Mouse (Mus musculus) liver, embryonic 14.5 days (tissue): ENCODE data around the gene Gng7. TPM values are rescaled to one million over a fixed set of nuclear protein-coding genes. Genes with fewer than 3 reads are reported as not detected.

Source experiments
- ATAC-seq: fragments of 200-750 bp; cut with Nextera tagmentation; 2 replicates; pipeline ENCODE4 v1.8.0; 2017; ENCODE audit warnings: moderate number of reproducible peaks, mild to moderate bottlenecking, moderate library complexity; ENCODE audit not compliant: insufficient read depth
- DNase-seq, 3 experiments: peaks; one replicate each; pipeline ENCODE4 v3.0.0-alpha.2; 2012 to 2013; ENCODE audit warnings: low read depth in 3 of 3, low spot score in 3 of 3
- H3K27ac ChIP-seq: fragments of 300-500 bp; sonication (generic); 2 replicates; pipeline ENCODE4 v1.5.1; 2014; ENCODE audit warnings: moderate library complexity, mild to moderate bottlenecking, control low read depth, inconsistent platforms
- H3K27me3 ChIP-seq: fragments of 300-500 bp; sonication (generic); 2 replicates; pipeline ENCODE4 v1.6.1; 2014; ENCODE audit warnings: mild to moderate bottlenecking, low read length, moderate library complexity; ENCODE audit not compliant: control insufficient read depth, insufficient read depth
- H3K36me3 ChIP-seq: fragments of 300-500 bp; sonication (generic); replicated peaks from 2 replicates; pipeline ENCODE4 v1.6.1; 2014; ENCODE audit warnings: low read depth; ENCODE audit not compliant: control insufficient read depth, insufficient read depth
- H3K4me1 ChIP-seq, 2 experiments: fragments of 200-500 bp in 1 of 2; fragments of 300-500 bp in 1 of 2; sonication (generic) in 1 of 2; replicated peaks; 2 replicates each; pipeline ENCODE4 v1.6.1; 2012 to 2014; ENCODE audit warnings: antibody characterized with exemption in 1 of 2, inconsistent platforms in 1 of 2, low read length in 1 of 2; ENCODE audit not compliant: control insufficient read depth in 2 of 2, insufficient read depth in 2 of 2
- H3K4me2 ChIP-seq: fragments of 300-500 bp; sonication (generic); 2 replicates; pipeline ENCODE4 v1.6.1; 2014; ENCODE audit warnings: low read depth, mild to moderate bottlenecking, control low read depth, moderate library complexity
- H3K4me3 ChIP-seq, 2 experiments: fragments of 200-500 bp in 1 of 2; fragments of 300-500 bp in 1 of 2; sonication (generic) in 1 of 2; 2 replicates each; pipeline ENCODE4 v1.5.1; 2012 to 2014; ENCODE audit warnings: low read depth in 2 of 2, low read length in 2 of 2, mild to moderate bottlenecking in 2 of 2, control low read depth in 1 of 2, inconsistent platforms in 1 of 2, moderate library complexity in 1 of 2; ENCODE audit not compliant: insufficient read depth in 1 of 2
- H3K9ac ChIP-seq: fragments of 300-500 bp; sonication (generic); replicated peaks from 2 replicates; pipeline ENCODE4 v1.6.1; 2014; ENCODE audit warnings: mild to moderate bottlenecking, control low read depth, moderate library complexity
- H3K9me3 ChIP-seq: fragments of 300-500 bp; sonication (generic); 2 replicates; pipeline ENCODE4 v1.6.1; 2016; ENCODE audit warnings: low read length, mixed read lengths; ENCODE audit not compliant: control insufficient read depth
- CTCF ChIP-seq: IDR thresholded peaks from 2 replicates; pipeline ENCODE4 v1.5.1; 2016; ENCODE audit warnings: antibody characterized with exemption, low read depth, control low read depth
- EP300 ChIP-seq: IDR thresholded peaks from 2 replicates; pipeline ENCODE4 v1.6.1; 2016; ENCODE audit warnings: antibody characterized with exemption, low read depth
- WGBS: fragments of 180-500 bp; shearing (Covaris S2); extraction: QIAGEN DNeasy Blood & Tissue Kit; methylation state at CpG from one replicate; pipeline ENCODE4 v1.1.7; 2014; ENCODE audit not compliant: insufficient replicate concordance; 5-methylcytosine and 5-hydroxymethylcytosine counted together
- polyA plus RNA-seq, 2 experiments: library from polyadenylated mRNA; depleted of rRNA in 1 of 2; stranded (reverse) in 1 of 2; unstranded in 1 of 2; fragments of >200 nt; fragmentation: Nextera tagmentation in 1 of 2; extraction: Ambion mirVana in 1 of 2; gene quantifications; 2 replicates each; pipeline versions ENCODE4 v1.2.1 to v1.2.3; 2012 to 2014

Gene Gng7
- polyA plus RNA-seq, 2 experiments: 0.23 to 0.25 TPM

GRCm38 (mm10) chr10:81026857-81027256 lies 12.1 kb upstream of the Gng7 start:
- no peaks in the 10 kb centered on the region for H3K9me3 ChIP-seq
- H3K27me3 ChIP-seq: peaks cover 30% of the 10 kb centered on the region
- no peak overlapping the region for H3K4me3 ChIP-seq
- no peak overlapping the region for H3K9ac ChIP-seq
- DNase-seq (no peak), ATAC-seq (no peak)
- no peaks in the 10 kb centered on the region for H3K4me1 ChIP-seq
- no peaks in the 10 kb centered on the region for H3K36me3 ChIP-seq
- 80% methylated on average over 5 of the region's 5 CpGs for WGBS
- TF ChIP-seq EP300: no peak
- no peak for TF ChIP-seq CTCF
- no peak overlapping the region for H3K4me2 ChIP-seq
- no peak overlapping the region for H3K27ac ChIP-seq

- WGBS: 42% methylated on average over 12 of the region's 12 CpGs
- Histone ChIP-seq H3K27ac (no peak within 1 kb of the TSS), H3K4me3 (0 out of 4 replicates have a peak within 1 kb of the TSS, but pooled peaks of 1 of the 2 experiments have one; percentile 6), H3K4me2 (peak within 1 kb of the TSS; percentile 24), H3K9ac (no peak within 1 kb of the TSS), H3K9me3 (no peaks in the 10 kb centered on the region), H3K27me3 (peaks cover 32% of the 10 kb centered on the region), H3K36me3 (no peaks in the 10 kb centered on the region), H3K4me1 (no peaks in the 10 kb centered on the region)
- TF ChIP-seq EP300: no peak
- no peak for TF ChIP-seq CTCF
- no peak for ATAC-seq
- DNase-seq: no peak
Measured at GRCm38 (mm10) chr10:81025639-81026275, 11.0 kb upstream of the Gng7 start, which contains the start of gene Diras1. Diras1 (minus strand) TSS chr10:81025662.

GRCm38 (mm10) chr10:81025047-81025621 lies 10.4 kb upstream of the Gng7 start:
- no peak overlapping the region for H3K27ac ChIP-seq
- H3K36me3 ChIP-seq: no peaks in the 10 kb centered on the region
- peak overlapping the region; percentile 24 for H3K4me2 ChIP-seq
- H3K4me3 ChIP-seq: 0 out of 4 replicates have a peak overlapping the region, but pooled peaks of 1 of the 2 experiments have one; percentile 6
- 2% methylated on average over 43 of the region's 43 CpGs for WGBS
- no peak overlapping the region for H3K9ac ChIP-seq
- peaks cover 32% of the 10 kb centered on the region for H3K27me3 ChIP-seq
- TF ChIP-seq EP300 (no peak), CTCF (no peak)
- no peaks in the 10 kb centered on the region for H3K9me3 ChIP-seq
- no peaks in the 10 kb centered on the region for H3K4me1 ChIP-seq
- no peak for ATAC-seq
- DNase-seq: no peak

DNA sequence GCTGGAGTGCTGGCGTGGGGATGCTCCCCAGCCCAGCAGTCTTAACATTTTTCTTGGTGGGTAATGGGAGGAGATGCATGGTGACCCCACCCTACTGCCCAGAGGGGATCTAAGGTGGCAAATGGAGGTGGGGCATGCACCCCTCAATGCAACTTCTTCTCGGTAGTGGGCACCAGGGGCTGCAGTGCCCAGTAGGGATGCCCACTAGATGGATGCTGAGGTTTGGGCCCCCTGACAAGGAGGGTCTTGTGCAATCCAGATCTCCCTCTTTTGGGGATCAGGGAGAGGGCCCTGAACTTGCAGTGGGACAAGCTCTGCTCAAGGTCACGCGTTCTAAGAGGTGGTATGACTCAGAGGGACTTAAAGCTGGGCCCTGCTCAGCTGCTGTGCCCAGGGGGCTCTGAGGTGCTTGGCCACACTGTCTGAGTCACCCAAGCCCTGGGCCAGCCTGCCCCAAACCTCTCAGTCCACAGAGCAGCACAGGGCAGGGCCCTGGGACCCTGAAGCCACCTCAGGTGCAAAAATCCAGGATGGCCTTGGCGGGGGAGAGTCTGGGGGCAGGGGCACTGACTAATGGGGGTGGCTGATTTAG lies 9.7 kb upstream of the Gng7 start:
- Histone ChIP-seq H3K36me3 (no peaks in the 10 kb centered on the region), H3K4me2 (no peak overlapping the region), H3K4me1 (no peaks in the 10 kb centered on the region), H3K4me3 (no peak overlapping the region), H3K9me3 (no peaks in the 10 kb centered on the region), H3K27ac (no peak overlapping the region), H3K9ac (no peak overlapping the region), H3K27me3 (peaks cover 32% of the 10 kb centered on the region)
- ATAC-seq (no peak), DNase-seq (no peak)
- 54% methylated on average over 5 of the region's 5 CpGs for WGBS
- no peak for TF ChIP-seq EP300
- no peak for TF ChIP-seq CTCF

DNA sequence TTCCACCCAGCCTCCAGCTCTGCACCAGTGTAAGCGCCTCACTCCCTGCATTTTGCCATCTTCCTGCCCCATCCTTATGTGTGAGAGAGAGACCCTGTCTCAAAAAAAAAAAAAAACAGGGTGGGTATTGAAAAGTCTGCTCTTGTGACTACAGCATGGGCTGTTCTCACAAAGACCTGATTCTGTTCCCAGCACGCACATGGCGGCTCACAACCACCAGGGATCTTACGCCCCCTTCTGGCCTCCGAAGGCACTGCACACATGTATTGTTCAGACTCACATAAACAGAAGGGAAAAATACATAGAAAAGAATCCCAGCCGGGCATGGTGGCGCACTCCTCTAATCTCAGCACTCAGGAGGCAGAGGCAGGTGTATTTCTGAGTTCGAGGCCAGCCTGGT lies 8.0 kb upstream of the Gng7 start:
- no peaks in the 10 kb centered on the region for H3K9me3 ChIP-seq
- peaks cover 32% of the 10 kb centered on the region for H3K27me3 ChIP-seq

More for the DNA sequence above, 8.0 kb upstream of the Gng7 start:
- no peak for DNase-seq
- WGBS: 47% methylated on average over 8 of the region's 8 CpGs
- Histone ChIP-seq H3K27ac (no peak overlapping the region), H3K4me3 (no peak overlapping the region), H3K36me3 (no peaks in the 10 kb centered on the region), H3K4me1 (no peaks in the 10 kb centered on the region), H3K9ac (no peak overlapping the region), H3K4me2 (no peak overlapping the region)
- no peak for ATAC-seq
- no peak for TF ChIP-seq EP300
- peak; percentile 70 for TF ChIP-seq CTCF
